Mouse (Mus musculus): ENCODE results near the gene Rere. TPM values are rescaled to one million over a fixed set of nuclear protein-coding genes. Genes with fewer than 3 reads are reported as not detected.

Gene Rere
- total and polyA plus RNA-seq, 3 experiments, result 19.3 to 46.4 (median 39.0) TPM

DNA sequence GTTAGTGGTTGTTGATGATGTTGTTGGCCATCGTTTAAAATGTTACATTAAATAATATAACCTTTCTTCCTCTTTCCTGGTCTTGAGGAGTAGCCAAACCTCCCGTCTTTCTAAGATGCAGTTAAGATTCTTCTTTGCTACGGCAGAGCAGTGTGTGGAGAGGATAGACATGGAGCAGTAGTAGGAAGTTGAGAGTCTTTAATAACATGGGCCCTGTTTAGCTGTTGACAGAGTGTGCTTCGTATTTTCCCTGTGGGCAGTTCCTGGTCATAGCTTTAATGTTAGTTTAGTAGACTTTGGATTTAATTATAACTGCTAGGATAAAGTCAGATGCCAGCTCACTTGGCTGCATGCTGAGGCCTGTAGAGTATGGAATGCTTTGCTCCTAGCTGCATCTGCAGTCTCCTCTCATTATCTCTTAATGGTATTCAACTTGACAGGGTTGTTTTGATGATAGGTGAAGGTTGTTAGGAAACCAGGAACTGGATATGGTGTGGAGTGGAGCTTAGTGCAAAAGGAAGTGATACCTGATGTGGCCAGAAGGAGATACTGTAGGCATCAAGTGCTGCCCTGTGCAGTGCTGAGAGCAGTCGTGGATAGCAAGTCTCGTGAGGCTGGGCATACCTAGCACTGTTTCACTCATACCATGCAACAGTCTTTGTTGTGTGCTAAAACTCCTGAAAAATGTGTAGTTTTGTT is 85.2 kb downstream of the Rere start:
- no peaks in the 10 kb centered on the region for H3K79me2 ChIP-seq (replicated peaks; ENCODE audit: control insufficient read depth, insufficient read depth, low read length)
- DNase-seq, result peak in 1 of 2 experiments; percentile 21
- WGBS, result 36% methylated on average over 6 of the region's 6 CpGs
- H3K27ac ChIP-seq, result no peak overlapping the region
- intact Hi-C loops (cut with DNase I), result no loop called here
- H3K27me3 ChIP-seq (ENCODE audit: control insufficient read depth, insufficient read depth, low read length), result no peaks in the 10 kb centered on the region
- peaks cover 7% of the 10 kb centered on the region for H3K36me3 ChIP-seq (ENCODE audit: control insufficient read depth, insufficient read depth, low read length)
- H3K9ac ChIP-seq (ENCODE audit: low read depth, low read length), result no peak overlapping the region
- peaks cover 10% of the 10 kb centered on the region for H3K4me1 ChIP-seq (ENCODE audit: control insufficient read depth, insufficient read depth, low read length)
- TF ChIP-seq POLR2A (IDR thresholded peaks at IDR 0.05; ENCODE audit: insufficient read depth, low read depth, low read length), result no peak
- peak; percentile 55 for TF ChIP-seq CTCF (IDR thresholded peaks at IDR 0.05)
- H3K4me3 ChIP-seq, result no peak overlapping the region

DNA sequence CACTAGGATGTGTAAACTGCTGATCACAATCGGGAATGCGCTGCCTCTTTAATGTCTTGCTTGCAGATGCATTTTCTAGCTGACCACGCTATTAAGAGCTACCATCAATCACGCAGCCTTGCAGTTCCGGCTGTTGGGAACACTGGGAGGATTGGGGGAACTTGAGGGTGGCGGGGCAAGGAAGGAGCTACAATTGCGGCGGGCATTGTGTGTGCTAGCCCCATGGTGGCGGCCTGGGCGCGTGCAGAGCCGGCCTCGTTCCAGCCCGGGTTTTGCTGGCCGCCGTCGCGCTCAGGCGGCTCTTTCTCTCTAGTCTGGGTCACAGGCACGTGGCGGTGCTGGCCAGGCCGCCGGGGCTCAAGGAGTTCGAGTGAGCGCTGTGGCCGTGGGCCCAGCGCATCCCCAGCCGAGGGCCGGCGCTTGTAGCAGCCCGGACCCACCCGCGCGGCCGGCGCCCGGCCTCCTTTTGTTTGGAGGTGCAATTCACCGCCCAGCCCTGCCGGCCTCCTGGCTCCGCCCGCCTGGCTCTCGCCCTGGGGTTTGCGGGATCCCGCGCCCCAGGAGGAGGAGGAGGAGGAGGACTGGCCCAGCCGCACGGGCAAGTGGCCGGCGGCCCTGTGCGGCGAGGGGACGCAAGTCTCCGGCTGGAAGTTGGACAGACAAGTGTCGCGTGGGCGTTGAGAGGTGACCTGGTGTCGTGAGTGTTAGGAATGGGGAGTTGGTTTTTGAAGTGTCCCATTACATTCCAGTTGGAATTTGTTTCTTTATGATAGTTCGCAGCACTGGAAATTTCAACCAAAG is 90.3 kb downstream of the Rere start:
- Histone ChIP-seq H3K79me2 (replicated peaks; ENCODE audit: control insufficient read depth, insufficient read depth, low read length) (no peaks in the 10 kb centered on the region), H3K4me3 (peak overlapping the region; percentile 58), H3K27ac (peak overlapping the region; percentile 73), H3K36me3 (ENCODE audit: control insufficient read depth, insufficient read depth, low read length) (no peaks in the 10 kb centered on the region), H3K4me1 (ENCODE audit: control insufficient read depth, insufficient read depth, low read length) (peaks cover 11% of the 10 kb centered on the region), H3K9ac (ENCODE audit: low read depth, low read length) (peak overlapping the region; percentile 62), H3K27me3 (ENCODE audit: control insufficient read depth, insufficient read depth, low read length) (no peaks in the 10 kb centered on the region)
- WGBS, result 1% methylated on average over 58 of the region's 58 CpGs
- intact Hi-C loops (cut with DNase I), result loop anchor here (2.0 to 10.0 kb wide), 2 partner anchors 35 to 193 kb away; no protein-coding TSS in a partner anchor
- DNase-seq, result peak; percentile 86 to 90
- TF ChIP-seq POLR2A (IDR thresholded peaks at IDR 0.05; ENCODE audit: insufficient read depth, low read depth, low read length) (no peak), EP300 (IDR thresholded peaks at IDR 0.05; ENCODE audit: insufficient read depth, low read depth, low read length) (0 out of 2 replicates have a peak, but pooled peaks have one; percentile 23), CTCF (IDR thresholded peaks at IDR 0.05) (peak; percentile 36)

DNA sequence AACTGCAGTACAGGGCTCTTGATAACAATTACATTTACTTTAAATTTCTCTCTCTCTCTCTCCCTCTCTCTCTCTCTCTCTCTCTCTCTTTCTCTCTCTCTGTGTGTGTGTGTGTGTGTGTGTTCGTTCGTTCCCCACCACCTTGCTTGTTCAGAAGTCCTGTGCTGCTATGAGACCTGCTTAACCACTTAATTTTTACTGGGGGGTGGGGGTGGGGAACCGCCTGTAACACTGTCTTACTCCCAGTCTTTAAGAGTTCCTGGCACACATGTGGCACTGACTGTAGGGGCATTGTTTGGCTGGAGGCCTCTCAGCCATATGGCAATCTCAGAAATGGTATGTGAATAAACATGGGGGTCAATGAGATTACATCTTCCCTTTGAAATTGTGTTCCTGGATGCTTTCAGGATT is 91.2 kb downstream of the Rere start:
- no peak overlapping the region; the same call in 1 of the 2 replicates for H3K4me3 ChIP-seq
- no peak overlapping the region for H3K9ac ChIP-seq (ENCODE audit: low read depth, low read length)
- DNase-seq, result no peak
- H3K36me3 ChIP-seq (ENCODE audit: control insufficient read depth, insufficient read depth, low read length), result no peaks in the 10 kb centered on the region
- H3K27ac ChIP-seq, result peak overlapping the region; percentile 42
- H3K79me2 ChIP-seq (replicated peaks; ENCODE audit: control insufficient read depth, insufficient read depth, low read length), result no peaks in the 10 kb centered on the region
- 37% methylated on average over 3 of the region's 3 CpGs for WGBS
- TF ChIP-seq POLR2A (IDR thresholded peaks at IDR 0.05; ENCODE audit: insufficient read depth, low read depth, low read length) (no peak), EP300 (IDR thresholded peaks at IDR 0.05; ENCODE audit: insufficient read depth, low read depth, low read length) (no peak), CTCF (IDR thresholded peaks at IDR 0.05) (no peak)
- intact Hi-C loops (cut with DNase I), result loop anchor here (2.0 to 10.0 kb wide), 2 partner anchors 34 to 192 kb away; no protein-coding TSS in a partner anchor
- peaks cover 9% of the 10 kb centered on the region for H3K4me1 ChIP-seq (ENCODE audit: control insufficient read depth, insufficient read depth, low read length)
- no peaks in the 10 kb centered on the region for H3K27me3 ChIP-seq (ENCODE audit: control insufficient read depth, insufficient read depth, low read length)

DNA sequence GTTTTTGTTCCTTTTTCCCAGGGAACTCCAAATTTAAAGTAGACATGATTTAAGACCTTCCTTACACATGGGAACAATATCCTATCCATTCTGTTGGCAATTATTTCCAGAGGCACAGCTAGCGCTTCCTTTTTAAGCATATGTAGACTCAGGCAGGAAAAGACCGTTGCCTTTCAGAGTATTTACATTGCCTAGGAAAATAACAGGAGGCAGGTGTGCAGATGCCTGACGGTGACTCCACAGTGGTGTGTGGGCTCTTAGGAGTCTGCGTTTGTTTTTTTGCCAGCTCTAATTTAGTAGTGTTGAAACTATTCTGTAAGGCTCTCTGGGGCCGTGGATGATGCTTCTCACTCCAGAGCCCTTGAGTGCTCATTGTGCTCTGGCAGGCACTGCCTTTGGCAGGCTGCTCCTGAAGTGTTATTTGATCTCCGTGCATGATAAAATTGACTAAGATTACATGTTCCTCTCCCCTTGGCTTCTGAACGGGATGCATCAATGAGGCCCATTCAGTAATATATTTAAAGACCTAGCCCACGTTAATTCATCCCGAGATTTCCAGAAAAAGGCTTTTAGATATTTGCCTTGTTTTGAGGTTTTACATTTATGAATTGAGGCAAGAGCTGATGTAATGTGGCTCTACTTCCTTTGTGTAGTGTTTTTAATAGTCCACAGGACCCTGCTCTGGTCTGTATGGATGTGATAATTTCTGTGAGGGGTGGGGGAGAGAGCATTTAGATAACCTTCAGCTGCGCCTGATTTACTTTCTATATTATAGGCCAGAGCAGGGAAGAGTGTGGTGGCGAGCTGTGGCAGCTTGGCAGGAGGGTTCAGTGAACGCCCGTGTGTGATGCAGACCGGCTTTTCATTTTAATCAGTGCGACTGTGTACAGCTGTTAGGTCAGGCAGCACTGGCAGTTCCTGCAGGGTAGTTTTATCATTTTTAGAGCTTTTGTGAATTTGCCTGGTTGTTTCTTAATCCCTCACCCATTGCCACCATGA is 92.0 kb downstream of the Rere start:
- peaks cover 9% of the 10 kb centered on the region for H3K4me1 ChIP-seq (ENCODE audit: control insufficient read depth, insufficient read depth, low read length)
- TF ChIP-seq CTCF (IDR thresholded peaks at IDR 0.05) (no peak), EP300 (IDR thresholded peaks at IDR 0.05; ENCODE audit: insufficient read depth, low read depth, low read length) (no peak), POLR2A (IDR thresholded peaks at IDR 0.05; ENCODE audit: insufficient read depth, low read depth, low read length) (no peak)

More for the DNA sequence above, 92.0 kb downstream of the Rere start:
- Histone ChIP-seq H3K79me2 (replicated peaks; ENCODE audit: control insufficient read depth, insufficient read depth, low read length) (no peaks in the 10 kb centered on the region; the same call in 1 of the 2 replicates), H3K27ac (peak overlapping the region; percentile 42), H3K9ac (ENCODE audit: low read depth, low read length) (no peak overlapping the region), H3K36me3 (ENCODE audit: control insufficient read depth, insufficient read depth, low read length) (no peaks in the 10 kb centered on the region), H3K27me3 (ENCODE audit: control insufficient read depth, insufficient read depth, low read length) (no peaks in the 10 kb centered on the region), H3K4me3 (peak overlapping the region; percentile 18; the same call in 1 of the 2 replicates)
- DNase-seq, result peak; percentile 36 to 49
- WGBS, result 21% methylated on average over 15 of the region's 15 CpGs
- intact Hi-C loops (cut with DNase I), result loop anchor here (2.0 to 10.0 kb wide), 2 partner anchors 33 to 191 kb away; no protein-coding TSS in a partner anchor

All from heart, adult 2 months (tissue).